Mouse (Mus musculus) adrenal gland, postnatal 4 days (tissue): Measurements from ENCODE around the gene Rad54l. TPM values are rescaled to one million over a fixed set of nuclear protein-coding genes. Genes with fewer than 3 reads are reported as not detected.

Source experiments
- DNase-seq, 2 experiments: peaks; one replicate each; pipeline ENCODE4 v3.0.0; 2021 to 2022; ENCODE audit warnings: low spot score in 2 of 2, mixed read lengths in 2 of 2
- total RNA-seq, 2 experiments: library from RNA; stranded (reverse); gene quantifications; 2 replicates each; pipeline ENCODE4 v1.2.3; 2021

The Rad54l gene
- total RNA-seq, 2 experiments from 2014 or later, result 12.1 to 12.3 TPM

DNA sequence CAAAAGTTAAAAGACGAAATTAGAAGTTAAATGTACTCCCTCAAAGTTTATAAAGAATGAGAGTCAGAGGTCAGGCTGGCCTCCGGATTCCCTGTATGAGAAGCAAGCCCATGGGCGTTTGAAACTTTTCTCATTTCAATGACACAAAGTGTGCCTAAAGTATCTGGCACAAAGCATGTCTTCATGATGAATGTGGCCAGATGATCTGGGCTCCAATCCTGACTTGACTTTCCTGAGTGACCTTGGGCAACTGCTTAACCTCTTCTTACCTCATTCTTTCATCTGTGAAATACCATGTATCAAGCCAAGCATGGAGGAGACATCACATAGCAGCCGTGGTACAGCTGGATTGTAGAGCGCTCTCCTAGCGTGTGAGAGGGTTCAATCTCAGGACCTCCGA is 18.8 kb upstream of the Rad54l start:
- DNase-seq, result no peak

DNA sequence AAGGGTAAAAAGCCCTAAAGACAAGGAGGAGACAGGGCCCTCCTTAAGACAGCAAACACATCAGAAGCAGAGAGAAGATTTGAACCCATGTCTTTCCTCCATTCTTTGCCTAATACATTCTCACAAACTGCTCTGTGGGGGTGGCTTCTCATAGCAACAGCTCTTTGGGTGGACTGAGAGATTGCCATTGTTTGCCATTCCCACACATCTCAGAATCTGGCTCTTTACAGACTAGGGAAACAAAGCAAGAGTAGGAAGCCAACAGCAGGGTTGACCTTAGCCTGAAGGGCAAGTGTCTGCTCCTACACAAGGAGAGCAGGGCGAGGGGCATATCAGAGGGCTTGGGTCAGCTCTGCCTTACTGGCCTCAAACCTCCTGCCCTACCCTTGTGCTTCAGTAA is 18.2 kb upstream of the Rad54l start:
- no peak for DNase-seq

DNA sequence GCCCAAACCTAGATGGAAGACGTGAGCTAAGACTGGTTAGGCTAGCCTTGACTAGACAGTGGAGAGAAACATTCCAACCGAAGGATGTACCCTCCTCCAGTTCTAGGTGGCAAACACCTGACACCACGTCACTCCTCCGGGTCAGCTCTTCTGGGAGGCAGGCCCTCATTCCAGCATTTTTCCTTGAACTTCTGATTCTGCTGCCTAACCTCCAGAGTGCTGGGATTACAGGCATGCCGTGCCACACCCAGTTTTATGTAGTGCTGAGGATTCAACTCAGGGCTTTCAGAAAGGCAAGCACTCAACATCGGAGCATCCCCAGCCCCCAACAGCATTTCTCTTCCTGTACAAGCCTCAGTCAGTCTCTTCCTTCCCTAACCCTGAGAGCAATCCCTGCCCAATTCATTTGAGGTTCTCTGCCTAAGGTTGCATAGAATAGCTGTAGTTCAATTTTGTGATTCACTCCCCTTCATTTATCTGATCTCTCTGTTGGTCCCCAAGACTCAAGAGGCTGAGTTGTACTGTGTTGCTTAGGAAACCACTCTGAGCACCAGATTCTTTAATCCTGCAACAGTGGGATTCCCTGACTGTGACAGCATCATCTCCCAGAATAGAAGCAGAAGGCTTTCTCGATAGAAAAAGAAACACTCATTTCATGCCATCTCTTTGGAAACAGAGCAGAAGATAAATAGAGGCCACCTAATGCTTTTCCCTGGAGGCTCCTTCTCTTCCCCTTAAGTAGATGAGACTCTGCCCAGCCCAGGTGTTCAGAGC is 17.5 kb upstream of the Rad54l start:
- DNase-seq, result no peak

DNA sequence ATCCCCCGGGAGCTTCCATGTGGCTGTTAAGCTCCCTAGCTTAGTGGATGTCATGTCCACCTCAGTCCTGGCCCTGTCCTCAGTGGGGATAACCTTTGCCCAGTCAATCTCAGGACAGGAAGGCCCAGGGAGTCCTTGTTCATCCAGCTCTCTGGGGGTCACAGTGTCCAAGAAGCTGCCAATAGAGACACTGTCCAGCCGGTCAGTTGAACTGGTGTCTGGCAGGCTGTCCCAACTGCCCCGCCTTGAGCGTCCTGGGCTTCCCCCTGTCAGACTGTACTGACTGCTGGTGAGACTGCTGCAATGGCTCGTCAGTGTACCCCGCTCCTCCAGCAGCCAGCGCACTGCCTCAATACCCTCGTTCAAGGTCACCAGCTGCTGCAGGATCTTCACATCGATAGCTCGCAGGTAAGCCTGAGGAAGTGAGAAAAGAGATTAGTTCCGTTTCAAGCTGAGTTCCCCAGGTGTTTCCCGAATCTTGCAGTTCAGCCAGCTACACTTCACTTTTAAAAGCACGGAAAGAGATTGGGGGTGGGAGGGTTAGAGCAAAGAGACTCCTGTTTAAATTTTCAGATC is 14.0 kb upstream of the Rad54l start:
- DNase-seq, result no peak

DNA sequence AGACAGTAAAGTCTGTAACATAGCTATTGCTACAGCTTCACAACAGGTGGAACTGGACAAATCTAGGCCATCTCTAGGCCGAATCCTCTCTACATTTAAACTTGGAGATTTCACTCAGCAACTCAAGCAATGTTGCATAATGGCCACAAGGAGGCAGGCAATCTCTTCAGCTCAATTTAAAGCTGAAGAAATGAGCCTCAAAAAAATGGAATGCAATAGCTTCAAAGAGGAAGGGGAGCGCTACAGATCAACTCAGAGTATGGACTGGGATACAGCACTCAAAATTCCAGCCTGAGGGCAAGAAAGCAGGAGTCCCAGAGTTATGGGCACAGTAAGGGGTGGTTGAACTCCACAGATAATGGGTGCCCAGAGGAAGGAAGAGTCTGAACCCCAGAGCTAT is 11.5 kb upstream of the Rad54l start:
- DNase-seq, result no peak

DNA sequence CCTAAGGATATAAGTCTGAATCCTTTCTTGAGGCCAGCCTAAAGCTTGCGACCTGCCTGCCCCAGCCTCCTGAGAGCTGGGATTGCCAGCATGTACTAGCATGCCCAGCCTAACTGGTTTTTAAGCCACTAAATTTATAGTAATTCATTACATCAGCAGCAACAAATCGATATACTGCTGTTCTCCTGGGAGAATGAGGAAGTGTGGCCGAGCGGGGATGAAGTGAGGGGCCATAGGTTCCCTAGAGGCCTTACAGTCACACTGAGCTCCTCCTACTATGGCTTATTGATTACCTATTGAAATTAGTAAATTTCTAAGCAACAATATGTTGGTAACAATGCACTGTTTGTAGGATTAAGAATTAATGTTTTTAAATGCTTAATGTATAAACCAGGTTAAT is 9.6 kb upstream of the Rad54l start:
- DNase-seq, result no peak

DNA sequence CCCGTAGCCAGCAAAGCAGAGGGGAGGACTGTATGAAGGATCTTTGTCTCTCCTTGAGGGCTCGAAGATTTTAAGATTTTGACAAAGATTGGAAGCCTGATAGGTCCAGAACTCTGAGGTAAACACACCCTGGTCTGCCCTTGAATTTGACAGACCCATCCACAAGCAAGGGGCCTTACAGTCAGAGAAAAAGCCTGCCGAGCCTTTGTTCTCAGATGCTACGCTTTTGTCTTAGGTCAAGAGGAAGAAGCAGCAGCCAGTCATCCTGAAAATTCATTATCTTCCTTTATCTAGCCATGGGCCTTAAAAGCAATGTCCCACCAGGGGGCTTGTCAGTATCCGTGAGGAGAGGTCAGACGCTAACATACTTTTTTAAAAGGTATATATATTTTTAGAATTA is 4.5 kb upstream of the Rad54l start:
- no peak for DNase-seq

DNA sequence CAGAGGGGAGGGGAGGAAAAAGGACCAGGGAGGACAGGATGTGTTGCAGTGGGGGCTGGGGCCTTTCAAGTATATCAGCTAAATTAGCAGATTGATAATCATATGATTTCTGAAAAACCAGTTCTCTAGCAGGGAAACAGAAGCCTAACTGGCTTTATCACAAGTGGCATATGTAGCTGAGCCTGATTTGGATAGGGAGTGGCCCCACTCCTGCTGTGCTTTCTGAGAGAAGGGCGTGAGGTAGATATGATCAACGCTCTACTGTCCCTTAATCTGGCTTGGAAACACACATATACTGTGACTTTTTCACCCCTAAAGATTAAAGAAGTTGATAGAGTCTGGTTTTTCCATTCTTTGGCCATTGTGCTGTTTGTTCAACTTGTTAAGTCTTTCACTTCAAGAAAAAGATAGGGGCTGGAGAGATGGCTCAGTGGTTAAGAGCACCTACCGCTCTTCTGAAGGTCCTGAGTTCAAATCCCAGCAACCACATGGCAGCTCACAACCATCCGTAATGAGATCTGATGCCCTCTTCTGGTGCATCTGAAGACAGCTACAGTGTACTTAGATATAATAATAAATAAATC is 2.4 kb upstream of the Rad54l start:
- no peak for DNase-seq

DNA sequence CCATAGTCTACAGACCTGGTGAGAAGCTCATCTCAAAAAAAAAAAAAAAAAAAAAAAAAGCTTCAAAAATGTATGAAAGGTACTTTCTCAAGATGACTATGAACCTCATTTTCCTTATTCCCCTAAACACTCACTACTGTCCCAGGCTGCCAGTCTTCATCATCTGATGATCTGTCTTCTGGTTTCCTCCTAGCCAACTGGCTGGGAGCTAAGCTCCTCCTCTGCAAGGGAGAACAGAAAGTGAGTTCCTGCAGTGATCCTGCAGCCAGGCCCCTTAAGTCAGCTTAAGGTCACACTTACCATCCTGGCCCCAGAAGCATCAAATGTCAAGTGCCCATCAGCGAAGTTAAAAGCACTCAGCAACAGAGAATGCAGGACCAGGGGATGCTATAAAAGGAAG is 728 bp downstream of the Rad54l start:
- no peak for DNase-seq

DNA sequence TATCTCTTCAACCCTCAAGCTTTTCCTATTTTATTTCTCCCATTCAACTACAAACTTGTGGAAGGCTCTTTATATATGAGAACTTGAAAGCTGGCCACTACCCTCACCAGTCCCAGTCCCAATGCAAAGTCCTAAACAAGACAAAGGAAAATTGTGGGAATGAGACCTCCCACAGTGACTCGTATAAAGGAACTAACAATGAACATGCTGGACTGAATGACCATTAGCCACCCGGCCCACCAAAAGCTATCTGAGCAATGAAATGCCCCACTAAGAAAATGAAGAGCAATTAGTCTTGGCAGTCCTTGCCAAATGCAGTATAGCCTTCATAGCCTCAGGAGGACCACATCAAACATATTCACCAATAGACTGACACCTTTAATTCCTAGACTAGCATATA is 12.0 kb downstream of the Rad54l start:
- DNase-seq, result no peak

DNA sequence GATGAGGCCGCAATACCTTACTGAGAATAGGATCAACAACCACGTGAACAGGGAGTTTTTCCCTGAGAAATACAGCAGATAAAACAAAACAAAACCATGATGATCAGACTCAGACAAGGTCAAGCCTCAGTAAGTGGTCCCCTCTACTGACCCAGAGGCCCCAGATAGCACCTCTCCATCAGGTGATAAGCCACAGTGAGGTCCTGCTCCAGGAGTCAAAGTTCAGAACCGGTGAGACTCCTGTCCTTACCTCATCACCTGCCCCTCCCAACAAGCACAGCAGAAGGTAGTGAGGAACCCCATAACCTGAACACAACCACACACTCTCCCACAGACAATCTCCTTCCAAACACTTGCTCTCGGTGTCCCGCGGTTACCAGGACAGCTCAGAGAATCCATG is 12.8 kb downstream of the Rad54l start:
- no peak for DNase-seq

DNA sequence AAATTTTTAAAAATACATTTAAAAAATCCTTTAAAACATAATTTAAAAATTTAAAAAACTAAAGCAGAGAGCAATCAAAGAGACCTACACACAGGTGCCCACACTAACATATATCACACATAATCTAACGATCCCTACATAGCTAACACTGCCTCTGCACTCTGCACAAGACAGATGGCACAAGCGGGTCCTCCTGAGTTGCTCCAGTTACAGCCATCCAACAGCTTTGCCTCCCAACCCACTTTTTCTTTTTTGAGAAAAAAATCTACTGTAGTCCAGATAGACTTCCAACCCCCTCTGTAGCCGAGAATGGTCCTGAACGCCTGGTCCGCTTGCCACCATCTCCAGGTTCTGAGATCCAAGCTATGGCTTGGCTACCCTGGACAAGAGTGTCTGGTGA is 18.2 kb downstream of the Rad54l start:
- no peak for DNase-seq

DNA sequence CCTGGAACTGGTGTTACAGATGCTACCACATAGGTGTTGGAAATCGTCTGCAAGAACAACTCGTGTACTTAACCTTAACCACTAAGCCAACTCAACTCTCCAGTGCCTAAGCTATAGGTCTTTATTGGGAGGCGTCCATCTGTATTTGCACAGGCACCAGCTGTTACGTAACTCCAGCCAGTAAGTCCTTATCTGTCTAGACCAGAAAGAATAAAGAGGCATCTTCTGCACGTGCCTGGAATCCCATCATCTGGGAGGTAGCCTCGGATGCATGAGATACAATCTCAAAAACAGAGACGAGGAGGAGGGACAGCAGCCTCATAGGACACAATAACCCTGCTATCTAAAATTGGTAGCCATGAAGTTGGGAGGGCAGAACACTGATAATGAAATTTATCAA is 22.5 kb downstream of the Rad54l start:
- DNase-seq, result no peak

DNA sequence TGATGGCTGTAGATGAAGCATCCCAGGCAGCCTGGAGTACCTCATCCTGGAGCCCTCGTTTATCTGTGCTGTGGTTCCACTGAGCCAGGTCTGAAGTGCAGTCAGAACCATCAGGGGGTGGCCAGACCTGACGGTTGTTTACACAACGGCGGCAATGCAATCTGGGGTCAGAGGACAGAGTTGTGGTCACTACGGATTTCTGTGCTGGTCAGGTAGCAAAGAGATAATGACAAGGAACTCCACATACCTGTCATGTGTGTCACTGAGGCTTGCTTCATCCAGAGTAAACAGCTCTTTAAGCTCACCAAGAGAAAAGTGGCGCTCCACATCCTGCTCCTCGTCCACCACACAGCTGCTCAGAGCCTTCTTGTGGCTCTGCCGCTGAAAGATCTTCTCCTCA is 26.3 kb downstream of the Rad54l start:
- DNase-seq, result no peak

DNA sequence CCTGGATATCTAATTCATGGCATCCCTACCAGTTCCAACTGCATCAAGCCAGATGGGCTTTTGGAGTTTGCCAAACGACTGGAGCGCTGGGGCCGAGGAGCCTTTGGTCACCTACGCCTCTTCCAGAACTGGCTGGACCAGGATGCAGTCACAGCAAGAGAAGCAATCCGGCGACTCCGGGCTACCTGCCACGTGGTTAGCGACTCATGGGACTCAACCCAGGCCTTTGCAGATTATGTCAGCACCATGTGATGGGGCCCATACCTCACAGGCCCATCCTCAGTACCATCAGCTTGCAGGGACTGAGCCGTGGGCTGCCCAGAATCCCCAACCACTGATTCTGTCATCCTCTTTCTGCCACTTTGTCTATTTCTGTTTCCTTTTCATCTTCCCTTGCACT is 27.2 kb downstream of the Rad54l start:
- DNase-seq, result no peak

DNA sequence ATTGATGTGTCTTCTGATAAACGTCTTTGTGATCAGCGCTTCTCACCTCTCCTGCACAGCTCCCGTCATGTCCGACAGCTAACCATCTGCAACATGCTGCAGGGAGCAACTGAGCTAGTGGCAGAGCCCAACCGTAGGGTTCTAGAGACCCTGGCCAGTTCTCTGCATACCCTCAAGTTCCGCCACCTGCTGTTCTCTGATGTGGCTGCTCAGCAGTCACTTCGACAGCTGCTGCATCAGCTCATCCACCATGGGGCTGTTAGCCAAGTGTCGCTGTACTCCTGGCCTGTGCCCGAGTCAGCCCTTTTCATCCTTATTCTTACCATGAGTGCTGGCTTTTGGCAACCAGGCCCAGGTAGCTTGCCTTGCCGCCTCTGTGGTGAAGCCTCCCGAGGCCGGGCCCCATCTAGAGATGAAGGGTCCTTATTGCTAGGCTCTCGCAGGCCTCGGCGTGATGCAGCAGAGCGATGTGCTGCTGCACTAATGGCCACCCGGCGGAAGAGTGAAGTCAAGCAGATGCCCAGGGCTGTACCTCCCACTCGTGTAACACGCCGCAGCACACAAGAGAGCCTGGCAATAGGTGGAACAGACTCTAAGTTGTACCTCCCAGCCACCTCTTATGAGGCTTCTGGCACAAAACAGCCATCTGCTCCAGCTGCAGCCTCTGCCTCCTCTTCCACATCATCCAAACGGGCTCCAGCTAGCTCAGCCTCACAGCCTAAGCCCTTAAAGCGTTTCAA is 34.8 kb downstream of the Rad54l start:
- no peak for DNase-seq

DNA sequence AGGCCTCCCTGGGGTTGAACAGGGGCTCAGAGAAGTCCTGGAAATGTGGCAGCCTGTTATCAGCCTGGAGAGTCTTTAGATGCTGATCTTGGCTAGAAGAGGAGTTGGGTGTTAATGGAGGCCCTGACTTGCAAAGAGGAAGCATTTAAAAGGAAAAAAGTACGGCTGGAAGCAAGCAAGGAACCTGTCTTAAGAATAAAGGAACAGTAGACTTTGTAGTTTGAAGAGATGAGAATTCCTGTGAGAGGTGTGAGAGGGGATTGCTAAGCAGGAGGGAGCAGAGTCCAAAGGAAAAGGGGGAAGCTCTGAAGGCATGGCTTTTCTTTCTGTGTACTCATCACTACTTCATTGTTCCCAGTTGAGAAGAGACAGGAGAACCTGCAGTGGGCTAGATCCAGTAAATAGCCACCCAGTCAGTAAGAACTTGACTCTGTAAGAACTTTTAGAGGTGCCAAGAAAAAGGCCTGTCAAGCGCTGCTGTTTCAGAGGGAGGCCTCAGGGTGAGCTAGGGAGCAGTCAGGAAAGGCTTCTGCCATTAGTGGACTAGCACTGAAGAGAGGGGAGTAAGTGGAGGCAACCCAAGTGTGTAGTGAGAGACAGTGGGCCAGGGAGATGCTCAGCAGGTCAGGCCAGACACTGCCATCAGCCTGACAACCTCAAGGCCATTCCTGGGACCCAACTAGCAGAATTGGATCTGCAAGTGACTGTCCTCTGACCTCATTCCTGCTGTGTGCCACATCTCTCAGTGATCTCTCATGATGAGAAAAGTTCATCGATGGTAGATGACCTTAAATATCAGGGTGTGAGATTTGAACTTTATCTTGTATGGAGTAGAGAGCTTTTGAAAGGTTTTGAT is 46.0 kb downstream of the Rad54l start:
- DNase-seq, result no peak

DNA sequence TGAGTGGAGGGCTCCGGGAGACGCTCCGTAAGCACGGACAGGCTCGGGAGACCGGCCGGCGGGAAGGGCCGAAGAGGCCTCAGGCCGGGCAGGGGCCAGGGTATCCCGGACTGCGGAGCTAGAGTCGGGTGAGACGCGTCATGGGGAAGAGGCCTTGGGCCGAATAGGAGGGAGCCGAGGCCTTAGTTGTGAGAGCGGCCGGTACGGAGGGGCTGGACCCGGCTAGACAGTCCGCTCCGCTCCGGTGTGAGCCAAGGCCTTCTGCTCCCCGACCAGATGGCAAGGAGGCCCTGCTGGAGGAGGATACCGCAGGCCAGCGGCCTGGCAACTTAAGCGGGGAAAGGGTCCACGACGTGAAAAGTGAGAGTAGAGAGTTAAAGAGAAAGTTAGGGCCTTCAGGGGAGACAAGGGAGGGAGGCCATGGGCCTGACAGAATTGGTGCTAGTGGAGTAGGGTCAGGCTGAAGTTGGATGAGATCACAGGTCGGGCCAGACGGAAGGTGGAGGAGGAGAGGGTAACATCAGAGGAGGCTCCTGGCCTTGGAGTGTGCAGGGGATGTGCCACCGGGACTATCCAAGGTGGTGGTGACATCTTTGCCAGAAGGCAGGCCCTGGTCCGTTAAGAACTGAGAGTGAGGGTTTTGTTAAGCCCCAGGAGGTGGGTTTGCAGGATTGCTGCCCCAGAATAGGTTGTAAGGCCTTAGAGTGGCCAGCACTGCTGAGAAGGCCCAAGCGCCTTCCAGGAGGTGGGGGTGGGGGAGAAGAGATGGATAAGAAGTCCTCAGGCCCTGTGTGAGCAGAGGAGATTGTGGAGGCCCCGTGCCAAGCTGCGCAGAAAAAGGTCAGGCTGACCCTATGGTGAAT is 46.9 kb downstream of the Rad54l start:
- peak; percentile 28 to 31 for DNase-seq

DNA sequence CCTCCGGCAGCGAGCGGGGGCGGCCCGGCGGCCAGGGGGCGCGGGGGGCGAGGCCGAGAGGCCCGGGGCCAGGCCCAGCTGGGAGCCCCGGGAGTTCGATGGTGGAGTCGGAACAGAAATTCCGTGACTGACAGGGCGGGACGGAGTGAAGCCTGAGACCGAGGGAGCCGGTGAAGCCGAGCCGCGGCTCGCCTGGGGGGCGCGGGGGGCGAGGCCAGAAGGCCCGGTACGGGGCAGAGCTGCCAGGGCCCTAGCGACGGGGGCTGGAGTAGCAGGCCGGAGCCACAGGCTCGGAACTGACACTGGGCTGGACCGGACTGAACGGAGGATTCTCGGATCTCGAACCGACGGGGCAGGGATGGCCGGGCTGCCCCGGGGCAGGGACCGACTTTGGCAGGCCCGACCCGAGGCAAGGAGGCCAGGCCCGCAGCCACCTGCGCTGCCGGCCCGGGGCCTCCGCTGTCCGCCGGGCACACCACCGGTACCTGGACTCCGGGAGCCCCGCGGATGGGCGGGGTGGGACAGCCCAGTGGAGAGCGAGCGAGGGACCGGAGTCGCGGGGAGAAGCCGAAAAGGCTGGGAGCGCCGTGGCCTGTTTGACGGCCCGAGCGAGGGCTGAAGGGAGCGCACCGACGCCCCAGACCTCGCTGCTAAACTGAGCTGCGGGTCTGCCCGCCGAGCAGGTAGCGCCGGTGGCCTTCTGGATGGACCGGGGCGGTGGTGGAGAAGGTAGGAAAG is 47.7 kb downstream of the Rad54l start:
- peak; percentile 49 to 56 for DNase-seq
